Mouse (Mus musculus): ENCODE measurements around the gene Dhx34. TPM values are rescaled to one million over a fixed set of nuclear protein-coding genes. Genes with fewer than 3 reads are reported as not detected.

Gene Dhx34
- polyA plus RNA-seq, 1 experiment from 2014 or later: 5.6 TPM

- WGBS (ENCODE audit: insufficient replicate concordance): 20% methylated on average over 3 of the region's 3 CpGs
- Histone ChIP-seq H3K4me3 (replicated peaks) (no peak overlapping the region), H3K27ac (replicated peaks) (no peak overlapping the region), H3K4me2 (no peak overlapping the region), H3K27me3 (0 out of 2 replicates have a peak, but pooled peaks cover 12% of the 10 kb centered on the region), H3K9ac (no peak overlapping the region), H3K36me3 (replicated peaks) (peaks cover 17% of the 10 kb centered on the region), H3K4me1 (replicated peaks) (no peaks in the 10 kb centered on the region), H3K9me3 (replicated peaks) (no peaks in the 10 kb centered on the region)
- ATAC-seq (ENCODE audit: insufficient read depth): no peak
These were observed 28.1 kb downstream of the Dhx34 start for GRCm38 (mm10) chr7:16193702-16194101.

GRCm38 (mm10) chr7:16192315-16192714 lies 29.5 kb downstream of the Dhx34 start:
- Histone ChIP-seq H3K9ac (no peak overlapping the region), H3K4me1 (replicated peaks) (no peaks in the 10 kb centered on the region), H3K27ac (replicated peaks) (no peak overlapping the region), H3K9me3 (replicated peaks) (no peaks in the 10 kb centered on the region), H3K27me3 (0 out of 2 replicates have a peak, but pooled peaks cover 15% of the 10 kb centered on the region), H3K4me3 (replicated peaks) (no peak overlapping the region), H3K36me3 (replicated peaks) (peaks cover 3% of the 10 kb centered on the region), H3K4me2 (no peak overlapping the region)
- 19% methylated on average over 5 of the region's 5 CpGs for WGBS (ENCODE audit: insufficient replicate concordance)
- ATAC-seq (ENCODE audit: insufficient read depth): no peak

GRCm38 (mm10) chr7:16187494-16187893 lies 34.3 kb downstream of the Dhx34 start:
- H3K4me3 ChIP-seq (replicated peaks): no peak overlapping the region
- H3K36me3 ChIP-seq (replicated peaks): no peaks in the 10 kb centered on the region
- 0 out of 2 replicates have a peak, but pooled peaks cover 15% of the 10 kb centered on the region for H3K27me3 ChIP-seq
- H3K4me1 ChIP-seq (replicated peaks): no peaks in the 10 kb centered on the region
- H3K9ac ChIP-seq: no peak overlapping the region
- peak; percentile 61 for ATAC-seq (ENCODE audit: insufficient read depth)
- no peak overlapping the region for H3K4me2 ChIP-seq
- H3K9me3 ChIP-seq (replicated peaks): no peaks in the 10 kb centered on the region
- WGBS (ENCODE audit: insufficient replicate concordance): 28% methylated on average over 8 of the region's 8 CpGs
- H3K27ac ChIP-seq (replicated peaks): no peak overlapping the region

GRCm38 (mm10) chr7:16183663-16184062 lies 38.2 kb downstream of the Dhx34 start:
- ATAC-seq (ENCODE audit: insufficient read depth): no peak
- no peak overlapping the region for H3K4me2 ChIP-seq
- H3K9me3 ChIP-seq (replicated peaks): no peaks in the 10 kb centered on the region
- 0 out of 2 replicates have a peak, but pooled peaks cover 2% of the 10 kb centered on the region for H3K27me3 ChIP-seq
- no peak overlapping the region for H3K4me3 ChIP-seq (replicated peaks)
- no peak overlapping the region for H3K9ac ChIP-seq
- H3K36me3 ChIP-seq (replicated peaks): no peaks in the 10 kb centered on the region
- H3K27ac ChIP-seq (replicated peaks): no peak overlapping the region
- WGBS (ENCODE audit: insufficient replicate concordance): 12% methylated on average over 8 of the region's 8 CpGs
- no peaks in the 10 kb centered on the region for H3K4me1 ChIP-seq (replicated peaks)

- ATAC-seq (ENCODE audit: insufficient read depth): no peak
- Histone ChIP-seq H3K36me3 (replicated peaks) (no peaks in the 10 kb centered on the region), H3K9me3 (replicated peaks) (no peaks in the 10 kb centered on the region), H3K27ac (replicated peaks) (no peak overlapping the region), H3K4me3 (replicated peaks) (no peak overlapping the region), H3K4me2 (no peak overlapping the region), H3K9ac (no peak overlapping the region), H3K27me3 (peaks cover 48% of the 10 kb centered on the region), H3K4me1 (replicated peaks) (no peaks in the 10 kb centered on the region)
- WGBS (ENCODE audit: insufficient replicate concordance): 48% methylated on average over 4 of the region's 4 CpGs
These were observed 43.7 kb downstream of the Dhx34 start for GRCm38 (mm10) chr7:16178114-16178513.

GRCm38 (mm10) chr7:16175542-16175931 lies 46.3 kb downstream of the Dhx34 start:
- H3K9me3 ChIP-seq (replicated peaks): no peaks in the 10 kb centered on the region
- peak overlapping the region; percentile 62 for H3K4me2 ChIP-seq
- no peak for ATAC-seq (ENCODE audit: insufficient read depth)
- no peak overlapping the region for H3K27ac ChIP-seq (replicated peaks)
- no peaks in the 10 kb centered on the region for H3K4me1 ChIP-seq (replicated peaks)
- H3K36me3 ChIP-seq (replicated peaks): no peaks in the 10 kb centered on the region
- 1% methylated on average over 10 of the region's 10 CpGs for WGBS (ENCODE audit: insufficient replicate concordance)
- peaks cover 66% of the 10 kb centered on the region for H3K27me3 ChIP-seq
- H3K9ac ChIP-seq: no peak overlapping the region
- H3K4me3 ChIP-seq (replicated peaks): peak overlapping the region; percentile 46

- 2% methylated on average over 42 of the region's 42 CpGs for WGBS (ENCODE audit: insufficient replicate concordance)
- H3K27me3 ChIP-seq: peaks cover 66% of the 10 kb centered on the region
- ATAC-seq (ENCODE audit: insufficient read depth): no peak
- H3K27ac ChIP-seq (replicated peaks): no peak within 1 kb of the TSS
- no peaks in the 10 kb centered on the region for H3K9me3 ChIP-seq (replicated peaks)
- peak within 1 kb of the TSS; percentile 46 for H3K4me3 ChIP-seq (replicated peaks)
- H3K4me2 ChIP-seq: peak within 1 kb of the TSS; percentile 62
- no peaks in the 10 kb centered on the region for H3K36me3 ChIP-seq (replicated peaks)
- no peaks in the 10 kb centered on the region for H3K4me1 ChIP-seq (replicated peaks)
- no peak within 1 kb of the TSS for H3K9ac ChIP-seq
These were observed 47.0 kb downstream of the Dhx34 start, which contains the start of gene Meis3 for GRCm38 (mm10) chr7:16174597-16175541. Gene Meis3, plus strand, starts transcription at chr7:16175090.

- H3K36me3 ChIP-seq (replicated peaks): no peaks in the 10 kb centered on the region
- no peak overlapping the region for H3K4me3 ChIP-seq (replicated peaks)
- no peak overlapping the region for H3K27ac ChIP-seq (replicated peaks)
- peaks cover 66% of the 10 kb centered on the region for H3K27me3 ChIP-seq
- H3K4me2 ChIP-seq: no peak overlapping the region
- no peak overlapping the region for H3K9ac ChIP-seq
- H3K4me1 ChIP-seq (replicated peaks): no peaks in the 10 kb centered on the region
- ATAC-seq (ENCODE audit: insufficient read depth): no peak
- no peaks in the 10 kb centered on the region for H3K9me3 ChIP-seq (replicated peaks)
- WGBS (ENCODE audit: insufficient replicate concordance): 20% methylated on average over 5 of the region's 5 CpGs
These were observed 48.7 kb downstream of the Dhx34 start for GRCm38 (mm10) chr7:16173146-16173545.

- Histone ChIP-seq H3K4me1 (replicated peaks) (no peaks in the 10 kb centered on the region), H3K27me3 (peaks cover 63% of the 10 kb centered on the region), H3K4me2 (no peak overlapping the region), H3K9me3 (replicated peaks) (no peaks in the 10 kb centered on the region), H3K36me3 (replicated peaks) (no peaks in the 10 kb centered on the region), H3K9ac (no peak overlapping the region), H3K27ac (replicated peaks) (no peak overlapping the region), H3K4me3 (replicated peaks) (no peak overlapping the region)
- 35% methylated on average over 1 of the region's 1 CpGs for WGBS (ENCODE audit: insufficient replicate concordance)
- ATAC-seq (ENCODE audit: insufficient read depth): no peak
These were observed 49.2 kb downstream of the Dhx34 start for GRCm38 (mm10) chr7:16172586-16173140.

GRCm38 (mm10) chr7:16172141-16172581 lies 49.7 kb downstream of the Dhx34 start:
- H3K36me3 ChIP-seq (replicated peaks): no peaks in the 10 kb centered on the region
- H3K4me2 ChIP-seq: no peak overlapping the region
- H3K27ac ChIP-seq (replicated peaks): no peak overlapping the region
- no peaks in the 10 kb centered on the region for H3K9me3 ChIP-seq (replicated peaks)
- WGBS (ENCODE audit: insufficient replicate concordance): 0% methylated on average over 1 of the region's 1 CpGs
- H3K4me1 ChIP-seq (replicated peaks): no peaks in the 10 kb centered on the region
- H3K9ac ChIP-seq: no peak overlapping the region
- no peak overlapping the region for H3K4me3 ChIP-seq (replicated peaks)
- peaks cover 58% of the 10 kb centered on the region for H3K27me3 ChIP-seq
- ATAC-seq (ENCODE audit: insufficient read depth): no peak

GRCm38 (mm10) chr7:16162036-16162435 lies 59.8 kb downstream of the Dhx34 start:
- 59% methylated on average over 7 of the region's 7 CpGs for WGBS (ENCODE audit: insufficient replicate concordance)
- H3K9me3 ChIP-seq (replicated peaks): no peaks in the 10 kb centered on the region
- H3K4me3 ChIP-seq (replicated peaks): no peak overlapping the region
- H3K36me3 ChIP-seq (replicated peaks): no peaks in the 10 kb centered on the region
- H3K9ac ChIP-seq: no peak overlapping the region
- no peak overlapping the region for H3K4me2 ChIP-seq
- no peak for ATAC-seq (ENCODE audit: insufficient read depth)
- no peaks in the 10 kb centered on the region for H3K4me1 ChIP-seq (replicated peaks)
- no peak overlapping the region for H3K27ac ChIP-seq (replicated peaks)
- peaks cover 32% of the 10 kb centered on the region for H3K27me3 ChIP-seq

Measured in liver, embryonic 15.5 days (tissue).